Mouse (Mus musculus) heart, postnatal 10 days (tissue): ENCODE data around the gene Vmn2r30. TPM values are rescaled to one million over a fixed set of nuclear protein-coding genes. Genes with fewer than 3 reads are reported as not detected.
A peak's percentile ranks its signal among the peaks of the same experiment; 100 is the strongest.
"Not testable (repeated sequence)": the region's sequence is repeated elsewhere in the genome, so short reads cannot be mapped to it uniquely, and the experiment has no call there.

Source experiments
- DNase-seq, 2 experiments: peaks; one replicate each; pipeline ENCODE4 v3.0.0; 2021
- intact Hi-C: fragments of 180-260 bp; cut with DNase I; formaldehyde crosslinking; loops from one replicate; pipeline ENCODE4 v1.15.1; 2025
- microRNA-seq, 2 experiments: library from miRNA; unstranded; fragments of <30 nt; microRNA quantifications; one replicate each; pipeline ENCODE4 v1.2.0; 2022
- total RNA-seq, 2 experiments: library from RNA; stranded (reverse); gene quantifications; 2 replicates each; pipeline ENCODE4 v1.2.3; 2021

Vmn2r30 gene
- not detected for total RNA-seq

DNA sequence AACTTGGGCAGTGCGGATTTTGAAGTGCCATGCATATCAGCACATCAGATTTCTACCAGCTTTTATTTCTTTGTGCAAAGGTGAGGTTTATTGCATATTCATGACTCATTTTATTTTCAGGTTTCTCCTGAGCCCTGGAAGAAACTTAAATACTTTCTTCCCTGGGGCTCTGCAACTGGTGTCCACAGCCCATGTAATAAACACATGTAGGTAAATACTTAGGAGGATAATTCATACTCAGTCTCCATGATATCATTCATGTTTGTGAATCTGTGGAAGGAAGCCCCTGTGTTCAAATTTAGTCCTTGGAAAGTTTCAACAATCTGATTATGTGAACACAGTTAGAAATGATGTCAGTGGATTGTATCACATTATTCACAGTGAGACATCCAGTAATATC lies at the start of gene Vmn2r30:
Vmn2r30 (minus strand) TSS at position 101 of the 400 bp plus-strand sequence.
- intact Hi-C loops, DNase-seq: not testable (repeated sequence)

DNA sequence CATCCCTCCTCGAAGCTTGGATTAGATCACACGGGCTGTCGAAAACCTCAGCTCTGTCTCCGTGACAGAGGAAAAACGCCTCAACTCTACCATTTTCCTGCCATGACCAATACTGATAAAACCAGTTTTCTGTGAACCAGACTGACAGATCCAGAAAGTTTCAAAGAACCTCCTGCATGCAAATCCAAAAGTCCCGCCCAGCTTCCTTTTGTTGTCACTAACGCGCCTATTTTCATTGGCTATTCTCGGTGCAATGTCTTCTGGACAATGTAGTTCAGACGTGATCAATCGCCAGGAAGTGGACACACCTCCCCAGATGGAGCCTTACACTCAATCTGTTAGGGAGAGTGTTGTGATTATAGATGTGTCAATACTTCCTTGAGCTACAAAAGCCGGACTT lies 37.0 kb upstream of the Vmn2r30 start, which contains the start of gene Gm45783:
Gm45783 (minus strand) TSS at position 143 of the 400 bp plus-strand sequence.
- intact Hi-C loops = not testable (repeated sequence)
- DNase-seq = peak; percentile 4 to 11

DNA sequence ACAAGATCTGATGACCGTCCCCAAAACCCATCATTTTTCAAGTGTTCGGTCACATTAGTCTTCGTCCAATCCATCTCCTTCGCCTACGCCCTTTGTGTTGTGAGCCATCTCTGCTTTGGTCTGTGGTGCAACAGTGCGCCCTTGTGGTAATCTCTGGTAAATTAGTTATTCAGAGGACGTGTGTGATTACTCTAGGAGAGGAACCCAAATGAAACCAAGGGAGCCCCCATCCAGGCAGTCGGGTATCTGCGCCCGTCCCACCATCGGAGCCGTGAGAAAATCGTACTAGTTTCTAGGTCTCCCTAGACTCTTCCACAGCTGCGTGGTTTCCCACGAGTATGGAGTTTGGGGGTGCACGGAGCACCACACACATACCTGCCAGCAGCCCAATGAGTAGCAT lies 41.8 kb downstream of the Vmn2r30 start:
- intact Hi-C loops = loop anchor here (5.0 kb wide), 1 partner anchor 173 kb away; the partner anchor contains the start of gene Zfp954
- peak; percentile 60 to 75 for DNase-seq

DNA sequence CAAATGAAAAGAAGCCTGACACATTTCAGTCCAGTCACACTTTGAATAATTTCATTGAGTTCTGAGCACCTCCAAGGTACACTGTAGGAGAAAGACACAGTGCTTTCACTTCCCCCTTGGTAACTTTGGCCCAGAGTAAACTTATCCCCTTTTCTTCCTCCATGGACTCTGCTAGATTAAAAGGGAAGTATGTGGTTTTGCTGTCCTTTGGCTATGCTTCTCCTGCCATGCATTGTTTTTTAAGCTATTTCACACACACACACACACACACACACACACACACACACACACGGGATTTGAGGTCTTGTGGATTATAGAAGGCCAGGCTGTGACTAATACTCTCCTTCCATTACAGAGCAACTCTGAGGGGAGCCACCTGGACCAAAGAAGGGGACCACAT lies 56.0 kb downstream of the Vmn2r30 start:
- no peak for DNase-seq
- intact Hi-C loops = no loop called here

DNA sequence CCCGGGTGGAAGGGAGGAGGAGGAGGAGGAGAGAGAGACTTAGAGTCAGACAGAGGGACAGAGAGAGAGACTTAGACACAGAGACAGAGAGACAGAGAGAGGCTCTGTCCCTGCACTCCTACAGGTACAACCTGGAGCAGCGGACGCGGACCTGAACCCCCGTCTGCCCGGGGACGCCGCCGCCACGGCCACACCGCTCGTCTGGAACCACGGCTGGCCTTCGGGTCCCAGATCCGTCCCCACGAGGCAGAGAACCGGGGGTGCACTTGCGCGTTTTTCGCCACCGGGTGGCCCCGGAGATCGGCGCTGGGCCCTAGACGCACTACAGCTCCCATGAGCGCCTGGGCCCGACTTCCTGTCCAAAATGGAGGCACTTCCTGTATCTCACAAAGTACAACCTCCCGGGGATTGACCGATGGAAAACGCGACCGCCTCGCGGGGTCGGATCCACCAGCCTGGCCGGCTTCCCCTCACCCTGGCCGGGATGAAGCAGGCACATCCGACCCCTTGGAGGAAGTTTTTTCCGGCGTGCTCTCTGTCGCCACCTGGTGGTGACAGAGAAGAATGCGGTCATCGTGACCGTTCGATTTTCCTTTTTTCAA lies 59.3 kb downstream of the Vmn2r30 start, which contains the start of gene Gm45844:
Gm45844 (minus strand) TSS at position 324 of the 602 bp plus-strand sequence.
- peak; percentile 87 to 91 for DNase-seq
- intact Hi-C loops = loop anchor here (2.0 to 5.0 kb wide), 2 partner anchors 337 to 916 kb away; partner anchors contain the start of gene Zfp78

DNA sequence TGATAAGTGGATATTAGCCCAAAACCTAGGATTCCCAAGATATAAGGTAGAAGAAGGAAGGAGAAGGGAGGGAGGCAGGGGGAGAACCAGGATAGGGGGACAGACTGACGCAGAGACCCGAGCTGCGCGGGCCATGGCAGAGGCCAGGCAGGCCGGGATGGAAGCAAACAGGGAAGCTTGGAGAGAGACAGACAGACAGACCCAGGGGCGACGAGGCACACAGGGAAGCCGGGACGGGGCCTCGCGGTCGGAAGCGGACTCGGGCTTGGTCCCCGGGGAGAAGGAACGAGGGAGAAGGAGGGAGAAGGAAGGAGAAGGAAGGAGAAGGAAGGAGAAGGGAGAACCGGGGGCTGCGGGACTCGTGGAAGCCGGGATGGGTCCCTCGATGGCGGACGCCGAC lies 59.9 kb downstream of the Vmn2r30 start:
- intact Hi-C loops = loop anchor here (5.0 kb wide), 1 partner anchor 915 kb away; the partner anchor contains the start of gene Zfp78
- DNase-seq = not testable (repeated sequence)

Small RNA genes within 50 kb of the gene (microRNA-seq; reads per million reads assigned to microRNA genes)
- 0.95 to 5.9 reads per million in 2 experiments for gene Mir5620

Other genes with a start within 250 kb of the Vmn2r30 start
- gene Zfp954, start 216.1 kb downstream of the Vmn2r30 start, total RNA-seq = 1 to 10 TPM; 3.8 to 5.3 TPM
- under 1 TPM; 0.14 to 0.27 TPM for gene Zfp773, start 200.9 kb downstream of the Vmn2r30 start, total RNA-seq
- 1 to 10 TPM; 1.7 to 2.3 TPM for gene Zfp418, start 166.3 kb downstream of the Vmn2r30 start, total RNA-seq
- gene Zfp772, start 127.6 kb downstream of the Vmn2r30 start, total RNA-seq = 1 to 10 TPM; 2.1 to 2.6 TPM
- not detected for gene Vmn2r29, start 90.3 kb downstream of the Vmn2r30 start, total RNA-seq
- gene Gm45844, start 59.3 kb downstream of the Vmn2r30 start, total RNA-seq = 1 to 10 TPM; 1.1 to 2.0 TPM
- gene Clcn4, start 36.8 kb downstream of the Vmn2r30 start, total RNA-seq = 10 to 100 TPM; 54.8 to 60.0 TPM
- not detected for gene Gm45783, start 37.0 kb upstream of the Vmn2r30 start, total RNA-seq
- gene Vmn2r31, start 62.1 kb upstream of the Vmn2r30 start, total RNA-seq = not detected
- not detected for gene Vmn2r32, start 142.4 kb upstream of the Vmn2r30 start, total RNA-seq
- not detected for gene Vmn2r33, start 229.2 kb upstream of the Vmn2r30 start, total RNA-seq